Mouse (Mus musculus): ENCODE measurements around the gene Trim67. TPM values are rescaled to one million over a fixed set of nuclear protein-coding genes. Genes with fewer than 3 reads are reported as not detected.
"Not testable (repeated sequence)": the region's sequence is repeated elsewhere in the genome, so short reads cannot be mapped to it uniquely, and the experiment has no call there.

Gene Trim67
- polyA plus RNA-seq, 1 experiment, result not detected

GRCm38 (mm10) chr8:124839371-124839770 lies 46.5 kb downstream of the Trim67 start:
- H3K4me3 ChIP-seq (replicated peaks; ENCODE audit: control insufficient read depth, low read depth, low read length), result no peak overlapping the region
- peaks cover 5% of the 10 kb centered on the region; the same call in 1 of the 2 replicates for H3K4me1 ChIP-seq (ENCODE audit: control insufficient read depth, insufficient read depth, low read length)
- 84% methylated on average over 10 of the region's 10 CpGs for WGBS
- TF ChIP-seq CTCF (IDR thresholded peaks at IDR 0.05; ENCODE audit: control insufficient read depth, insufficient read depth, low read length) (no peak), POLR2A (IDR thresholded peaks at IDR 0.05; ENCODE audit: borderline replicate concordance, control insufficient read depth, low read depth, low read length) (no peak)
- H3K27ac ChIP-seq (ENCODE audit: control insufficient read depth, insufficient read depth, low read depth, low read length, poor library complexity), result no peak overlapping the region

GRCm38 (mm10) chr8:124840900-124841299 lies 48.0 kb downstream of the Trim67 start:
- peaks cover 3% of the 10 kb centered on the region; the same call in 1 of the 2 replicates for H3K4me1 ChIP-seq (ENCODE audit: control insufficient read depth, insufficient read depth, low read length)
- TF ChIP-seq CTCF (IDR thresholded peaks at IDR 0.05; ENCODE audit: control insufficient read depth, insufficient read depth, low read length) (no peak), POLR2A (IDR thresholded peaks at IDR 0.05; ENCODE audit: borderline replicate concordance, control insufficient read depth, low read depth, low read length) (no peak)
- H3K27ac ChIP-seq (ENCODE audit: control insufficient read depth, insufficient read depth, low read depth, low read length, poor library complexity), result no peak overlapping the region
- no peak overlapping the region for H3K4me3 ChIP-seq (replicated peaks; ENCODE audit: control insufficient read depth, low read depth, low read length)
- 89% methylated on average over 7 of the region's 7 CpGs for WGBS

GRCm38 (mm10) chr8:124841775-124842174 lies 48.9 kb downstream of the Trim67 start:
- no peak for TF ChIP-seq POLR2A (IDR thresholded peaks at IDR 0.05; ENCODE audit: borderline replicate concordance, control insufficient read depth, low read depth, low read length)
- TF ChIP-seq CTCF (IDR thresholded peaks at IDR 0.05; ENCODE audit: control insufficient read depth, insufficient read depth, low read length), result no peak
- H3K4me1 ChIP-seq (ENCODE audit: control insufficient read depth, insufficient read depth, low read length), result peaks cover 3% of the 10 kb centered on the region; the same call in 1 of the 2 replicates
- WGBS, result 83% methylated on average over 10 of the region's 10 CpGs
- H3K4me3 ChIP-seq (replicated peaks; ENCODE audit: control insufficient read depth, low read depth, low read length), result no peak overlapping the region
- no peak overlapping the region for H3K27ac ChIP-seq (ENCODE audit: control insufficient read depth, insufficient read depth, low read depth, low read length, poor library complexity)

- not testable (repeated sequence) for H3K4me3 ChIP-seq (replicated peaks; ENCODE audit: control insufficient read depth, low read depth, low read length); H3K4me1 ChIP-seq (ENCODE audit: control insufficient read depth, insufficient read depth, low read length); H3K27ac ChIP-seq (ENCODE audit: control insufficient read depth, insufficient read depth, low read depth, low read length, poor library complexity)
- WGBS, result 68% methylated on average over 1 of the region's 1 CpGs
These were observed 50.0 kb downstream of the Trim67 start for GRCm38 (mm10) chr8:124842929-124843328.

GRCm38 (mm10) chr8:124845131-124845530 lies 52.2 kb downstream of the Trim67 start:
- H3K4me3 ChIP-seq (replicated peaks; ENCODE audit: control insufficient read depth, low read depth, low read length), result no peak overlapping the region
- no peak overlapping the region for H3K27ac ChIP-seq (ENCODE audit: control insufficient read depth, insufficient read depth, low read depth, low read length, poor library complexity)
- WGBS, result 57% methylated on average over 3 of the region's 3 CpGs
- H3K4me1 ChIP-seq (ENCODE audit: control insufficient read depth, insufficient read depth, low read length), result no peaks in the 10 kb centered on the region
- TF ChIP-seq CTCF (IDR thresholded peaks at IDR 0.05; ENCODE audit: control insufficient read depth, insufficient read depth, low read length) (no peak), POLR2A (IDR thresholded peaks at IDR 0.05; ENCODE audit: borderline replicate concordance, control insufficient read depth, low read depth, low read length) (no peak)

GRCm38 (mm10) chr8:124845573-124845972 lies 52.7 kb downstream of the Trim67 start:
- Histone ChIP-seq H3K27ac (ENCODE audit: control insufficient read depth, insufficient read depth, low read depth, low read length, poor library complexity) (no peak overlapping the region), H3K4me1 (ENCODE audit: control insufficient read depth, insufficient read depth, low read length) (no peaks in the 10 kb centered on the region), H3K4me3 (replicated peaks; ENCODE audit: control insufficient read depth, low read depth, low read length) (no peak overlapping the region)
- TF ChIP-seq CTCF (IDR thresholded peaks at IDR 0.05; ENCODE audit: control insufficient read depth, insufficient read depth, low read length) (no peak), POLR2A (IDR thresholded peaks at IDR 0.05; ENCODE audit: borderline replicate concordance, control insufficient read depth, low read depth, low read length) (no peak)
- 86% methylated on average over 5 of the region's 5 CpGs for WGBS

GRCm38 (mm10) chr8:124853511-124853910 lies 60.6 kb downstream of the Trim67 start:
- Histone ChIP-seq H3K4me1 (ENCODE audit: control insufficient read depth, insufficient read depth, low read length) (no peaks in the 10 kb centered on the region), H3K27ac (ENCODE audit: control insufficient read depth, insufficient read depth, low read depth, low read length, poor library complexity) (no peak overlapping the region), H3K4me3 (replicated peaks; ENCODE audit: control insufficient read depth, low read depth, low read length) (no peak overlapping the region)
- TF ChIP-seq POLR2A (IDR thresholded peaks at IDR 0.05; ENCODE audit: borderline replicate concordance, control insufficient read depth, low read depth, low read length), result no peak
- no peak for TF ChIP-seq CTCF (IDR thresholded peaks at IDR 0.05; ENCODE audit: control insufficient read depth, insufficient read depth, low read length)
- WGBS, result 89% methylated on average over 1 of the region's 1 CpGs

- Histone ChIP-seq H3K27ac (ENCODE audit: control insufficient read depth, insufficient read depth, low read depth, low read length, poor library complexity) (no peak overlapping the region), H3K4me3 (replicated peaks; ENCODE audit: control insufficient read depth, low read depth, low read length) (no peak overlapping the region), H3K4me1 (ENCODE audit: control insufficient read depth, insufficient read depth, low read length) (peaks cover 2% of the 10 kb centered on the region; the same call in 1 of the 2 replicates)
- TF ChIP-seq CTCF (IDR thresholded peaks at IDR 0.05; ENCODE audit: control insufficient read depth, insufficient read depth, low read length), result peak; percentile 67
- TF ChIP-seq POLR2A (IDR thresholded peaks at IDR 0.05; ENCODE audit: borderline replicate concordance, control insufficient read depth, low read depth, low read length), result no peak
These were observed 66.6 kb downstream of the Trim67 start for GRCm38 (mm10) chr8:124859466-124859865.

- Histone ChIP-seq H3K27ac (ENCODE audit: control insufficient read depth, insufficient read depth, low read depth, low read length, poor library complexity) (no peak overlapping the region), H3K4me3 (replicated peaks; ENCODE audit: control insufficient read depth, low read depth, low read length) (no peak overlapping the region), H3K4me1 (ENCODE audit: control insufficient read depth, insufficient read depth, low read length) (peaks cover 3% of the 10 kb centered on the region; the same call in 1 of the 2 replicates)
- 80% methylated on average over 3 of the region's 3 CpGs for WGBS
- TF ChIP-seq CTCF (IDR thresholded peaks at IDR 0.05; ENCODE audit: control insufficient read depth, insufficient read depth, low read length), result no peak
- no peak for TF ChIP-seq POLR2A (IDR thresholded peaks at IDR 0.05; ENCODE audit: borderline replicate concordance, control insufficient read depth, low read depth, low read length)
These were observed 67.3 kb downstream of the Trim67 start for GRCm38 (mm10) chr8:124860188-124860587.
